Mouse (Mus musculus): ENCODE measurements around the gene Foxc1. TPM values are rescaled to one million over a fixed set of nuclear protein-coding genes. Genes with fewer than 3 reads are reported as not detected.
A peak's percentile ranks its signal among the peaks of the same experiment; 100 is the strongest.

Gene Foxc1
- polyA plus RNA-seq, 1 experiment from 2014 or later, result 5.0 TPM

- H3K36me3 ChIP-seq (ENCODE audit: control insufficient read depth, insufficient read depth, low read length), result no peaks in the 10 kb centered on the region
- WGBS, result 26% methylated on average over 14 of the region's 14 CpGs
- no peak overlapping the region for H3K9ac ChIP-seq (ENCODE audit: low read length)
- DNase-seq (ENCODE audit: low spot score) (no peak), ATAC-seq (replicated peaks; ENCODE audit: low FRiP score) (no peak)
- H3K4me1 ChIP-seq (replicated peaks; ENCODE audit: control insufficient read depth, insufficient read depth, low read length), result 0 out of 2 replicates have a peak, but pooled peaks cover 2% of the 10 kb centered on the region
- no peak overlapping the region for H3K27ac ChIP-seq (ENCODE audit: low read depth, low read length)
- H3K27me3 ChIP-seq (ENCODE audit: control insufficient read depth, insufficient read depth, low read length), result peaks cover 34% of the 10 kb centered on the region
- no peaks in the 10 kb centered on the region for H3K9me3 ChIP-seq (ENCODE audit: control insufficient read depth, low read length)
- H3K4me2 ChIP-seq (ENCODE audit: low read depth, low read length, severe bottlenecking), result no peak overlapping the region
- no peak overlapping the region for H3K4me3 ChIP-seq (ENCODE audit: low read depth, low read length)
Measured at GRCm38 (mm10) chr13:31819664-31820405, 13.4 kb downstream of the Foxc1 start.

GRCm38 (mm10) chr13:31820587-31821017 is 14.2 kb downstream of the Foxc1 start:
- WGBS, result 2% methylated on average over 16 of the region's 16 CpGs
- peak overlapping the region; percentile 23; the same call in 1 of the 2 replicates for H3K9ac ChIP-seq (ENCODE audit: low read length)
- H3K4me1 ChIP-seq (replicated peaks; ENCODE audit: control insufficient read depth, insufficient read depth, low read length), result 0 out of 2 replicates have a peak, but pooled peaks cover 2% of the 10 kb centered on the region
- ATAC-seq (replicated peaks; ENCODE audit: low FRiP score) (peak; percentile 79), DNase-seq (ENCODE audit: low spot score) (peak; percentile 72)
- H3K4me2 ChIP-seq (ENCODE audit: low read depth, low read length, severe bottlenecking), result peak overlapping the region; percentile 32
- H3K27me3 ChIP-seq (ENCODE audit: control insufficient read depth, insufficient read depth, low read length), result peaks cover 26% of the 10 kb centered on the region
- no peak overlapping the region for H3K27ac ChIP-seq (ENCODE audit: low read depth, low read length)
- 0 out of 2 replicates have a peak overlapping the region, but pooled peaks have one; percentile 8 for H3K4me3 ChIP-seq (ENCODE audit: low read depth, low read length)
- H3K9me3 ChIP-seq (ENCODE audit: control insufficient read depth, low read length), result no peaks in the 10 kb centered on the region
- no peaks in the 10 kb centered on the region for H3K36me3 ChIP-seq (ENCODE audit: control insufficient read depth, insufficient read depth, low read length)

- Histone ChIP-seq H3K27me3 (ENCODE audit: control insufficient read depth, insufficient read depth, low read length) (peaks cover 22% of the 10 kb centered on the region), H3K36me3 (ENCODE audit: control insufficient read depth, insufficient read depth, low read length) (no peaks in the 10 kb centered on the region), H3K4me2 (ENCODE audit: low read depth, low read length, severe bottlenecking) (peak overlapping the region; percentile 32), H3K9me3 (ENCODE audit: control insufficient read depth, low read length) (no peaks in the 10 kb centered on the region), H3K9ac (ENCODE audit: low read length) (no peak overlapping the region; the same call in 1 of the 2 replicates), H3K4me1 (replicated peaks; ENCODE audit: control insufficient read depth, insufficient read depth, low read length) (no peaks in the 10 kb centered on the region), H3K4me3 (ENCODE audit: low read depth, low read length) (no peak overlapping the region), H3K27ac (ENCODE audit: low read depth, low read length) (no peak overlapping the region)
- ATAC-seq (replicated peaks; ENCODE audit: low FRiP score) (no peak), DNase-seq (ENCODE audit: low spot score) (no peak)
- 14% methylated on average over 6 of the region's 6 CpGs for WGBS
Measured at GRCm38 (mm10) chr13:31821050-31821449, 14.6 kb downstream of the Foxc1 start.

- Histone ChIP-seq H3K4me3 (ENCODE audit: low read depth, low read length) (no peak overlapping the region), H3K4me2 (ENCODE audit: low read depth, low read length, severe bottlenecking) (no peak overlapping the region), H3K9ac (ENCODE audit: low read length) (no peak overlapping the region), H3K36me3 (ENCODE audit: control insufficient read depth, insufficient read depth, low read length) (no peaks in the 10 kb centered on the region), H3K27ac (ENCODE audit: low read depth, low read length) (no peak overlapping the region), H3K9me3 (ENCODE audit: control insufficient read depth, low read length) (no peaks in the 10 kb centered on the region), H3K27me3 (ENCODE audit: control insufficient read depth, insufficient read depth, low read length) (peaks cover 13% of the 10 kb centered on the region; the same call in 1 of the 2 replicates), H3K4me1 (replicated peaks; ENCODE audit: control insufficient read depth, insufficient read depth, low read length) (no peaks in the 10 kb centered on the region)
- WGBS, result 11% methylated on average over 5 of the region's 5 CpGs
- no peak for DNase-seq (ENCODE audit: low spot score)
- ATAC-seq (replicated peaks; ENCODE audit: low FRiP score), result no peak
Measured at GRCm38 (mm10) chr13:31823316-31823715, 16.9 kb downstream of the Foxc1 start.

- H3K27ac ChIP-seq (ENCODE audit: low read depth, low read length), result no peak overlapping the region
Measured at GRCm38 (mm10) chr13:31825180-31825579, 18.7 kb downstream of the Foxc1 start.

GRCm38 (mm10) chr13:31827160-31827559 is 20.7 kb downstream of the Foxc1 start:
- whole genome bisulfite sequencing, result 78% methylated on average over 5 of the region's 5 CpGs
- Histone ChIP-seq H3K4me1 (replicated peaks; ENCODE audit: control insufficient read depth, insufficient read depth, low read length) (no peaks in the 10 kb centered on the region), H3K27ac (ENCODE audit: low read depth, low read length) (no peak overlapping the region), H3K36me3 (ENCODE audit: control insufficient read depth, insufficient read depth, low read length) (no peaks in the 10 kb centered on the region), H3K9me3 (ENCODE audit: control insufficient read depth, low read length) (no peaks in the 10 kb centered on the region), H3K27me3 (ENCODE audit: control insufficient read depth, insufficient read depth, low read length) (no peaks in the 10 kb centered on the region; the same call in 1 of the 2 replicates), H3K4me3 (ENCODE audit: low read depth, low read length) (no peak overlapping the region), H3K4me2 (ENCODE audit: low read depth, low read length, severe bottlenecking) (no peak overlapping the region), H3K9ac (ENCODE audit: low read length) (no peak overlapping the region)
- DNase-seq (ENCODE audit: low spot score) (no peak), ATAC-seq (replicated peaks; ENCODE audit: low FRiP score) (no peak)

More at GRCm38 (mm10) chr13:31825180-31825579, 18.7 kb downstream of the Foxc1 start:
- peaks cover 4% of the 10 kb centered on the region; the same call in 1 of the 2 replicates for H3K27me3 ChIP-seq (ENCODE audit: control insufficient read depth, insufficient read depth, low read length)
- H3K4me2 ChIP-seq (ENCODE audit: low read depth, low read length, severe bottlenecking), result no peak overlapping the region
- no peaks in the 10 kb centered on the region for H3K36me3 ChIP-seq (ENCODE audit: control insufficient read depth, insufficient read depth, low read length)
- DNase-seq (ENCODE audit: low spot score), result no peak
- no peak overlapping the region for H3K4me3 ChIP-seq (ENCODE audit: low read depth, low read length)
- no peak overlapping the region for H3K9ac ChIP-seq (ENCODE audit: low read length)
- H3K9me3 ChIP-seq (ENCODE audit: control insufficient read depth, low read length), result no peaks in the 10 kb centered on the region
- WGBS, result 90% methylated on average over 1 of the region's 1 CpGs
- ATAC-seq (replicated peaks; ENCODE audit: low FRiP score), result no peak
- H3K4me1 ChIP-seq (replicated peaks; ENCODE audit: control insufficient read depth, insufficient read depth, low read length), result no peaks in the 10 kb centered on the region

GRCm38 (mm10) chr13:31827820-31828332 is 21.4 kb downstream of the Foxc1 start:
- Histone ChIP-seq H3K36me3 (ENCODE audit: control insufficient read depth, insufficient read depth, low read length) (no peaks in the 10 kb centered on the region), H3K4me2 (ENCODE audit: low read depth, low read length, severe bottlenecking) (no peak overlapping the region)
- WGBS, result 70% methylated on average over 3 of the region's 3 CpGs

GRCm38 (mm10) chr13:31828446-31828845 is 22.0 kb downstream of the Foxc1 start:
- DNase-seq (ENCODE audit: low spot score) (no peak), ATAC-seq (replicated peaks; ENCODE audit: low FRiP score) (no peak)
- Histone ChIP-seq H3K27me3 (ENCODE audit: control insufficient read depth, insufficient read depth, low read length) (no peaks in the 10 kb centered on the region; the same call in 1 of the 2 replicates), H3K9ac (ENCODE audit: low read length) (no peak overlapping the region), H3K4me3 (ENCODE audit: low read depth, low read length) (no peak overlapping the region), H3K9me3 (ENCODE audit: control insufficient read depth, low read length) (no peaks in the 10 kb centered on the region), H3K27ac (ENCODE audit: low read depth, low read length) (no peak overlapping the region), H3K4me1 (replicated peaks; ENCODE audit: control insufficient read depth, insufficient read depth, low read length) (no peaks in the 10 kb centered on the region), H3K4me2 (ENCODE audit: low read depth, low read length, severe bottlenecking) (no peak overlapping the region), H3K36me3 (ENCODE audit: control insufficient read depth, insufficient read depth, low read length) (no peaks in the 10 kb centered on the region)
- 88% methylated on average over 4 of the region's 4 CpGs for WGBS

More at GRCm38 (mm10) chr13:31827820-31828332, 21.4 kb downstream of the Foxc1 start:
- Histone ChIP-seq H3K4me1 (replicated peaks; ENCODE audit: control insufficient read depth, insufficient read depth, low read length) (no peaks in the 10 kb centered on the region), H3K4me3 (ENCODE audit: low read depth, low read length) (no peak overlapping the region), H3K27ac (ENCODE audit: low read depth, low read length) (no peak overlapping the region), H3K9me3 (ENCODE audit: control insufficient read depth, low read length) (no peaks in the 10 kb centered on the region), H3K9ac (ENCODE audit: low read length) (no peak overlapping the region), H3K27me3 (ENCODE audit: control insufficient read depth, insufficient read depth, low read length) (no peaks in the 10 kb centered on the region; the same call in 1 of the 2 replicates)
- no peak for DNase-seq (ENCODE audit: low spot score)
- ATAC-seq (replicated peaks; ENCODE audit: low FRiP score), result no peak

Measured in forebrain, embryonic 11.5 days (tissue).